Mouse (Mus musculus): ENCODE results near the gene Slc45a2. TPM values are rescaled to one million over a fixed set of nuclear protein-coding genes. Genes with fewer than 3 reads are reported as not detected.
"Not testable (repeated sequence)": the region's sequence is repeated elsewhere in the genome, so short reads cannot be mapped to it uniquely, and the experiment has no call there.

Slc45a2 gene
- polyA plus RNA-seq, 1 experiment = 0.37 TPM

DNA sequence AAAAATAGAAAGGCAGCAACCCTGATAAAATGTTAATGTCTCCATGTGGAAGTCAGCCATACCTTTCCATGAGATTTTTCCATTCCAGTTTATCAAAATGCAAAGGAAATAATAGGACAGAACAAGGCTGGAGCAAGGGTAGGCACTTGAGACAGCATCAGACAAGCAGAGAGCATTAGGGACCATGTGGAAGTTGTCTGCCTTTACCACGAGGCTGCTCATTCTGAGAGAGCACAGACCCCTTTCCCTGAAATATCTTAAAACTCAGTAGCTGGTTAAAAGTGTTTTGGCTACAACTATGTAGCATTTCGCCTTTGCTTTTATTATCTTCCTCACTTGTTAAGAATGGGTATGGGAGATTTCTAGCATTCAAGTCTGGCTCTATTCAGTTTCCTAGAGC is 19.8 kb upstream of the Slc45a2 start:
- DNase-seq (ENCODE audit: low read depth in 1 of 2, low spot score in 2 of 2) = no peak
- Histone ChIP-seq H3K27me3 (ENCODE audit: control insufficient read depth, insufficient read depth, low read length) (no peaks in the 10 kb centered on the region), H3K4me1 (ENCODE audit: control insufficient read depth, insufficient read depth, insufficient read length) (peaks cover 2% of the 10 kb centered on the region; the same call in 1 of the 2 replicates), H3K27ac (ENCODE audit: insufficient read depth, low read length) (no peak overlapping the region), H3K36me3 (ENCODE audit: control insufficient read depth, insufficient read depth, low read length) (peaks cover 1% of the 10 kb centered on the region; the same call in 1 of the 2 replicates), H3K4me3 (ENCODE audit: extremely low read depth, insufficient read depth, insufficient read length) (no peak overlapping the region)
- TF ChIP-seq CTCF (IDR thresholded peaks at IDR 0.05; ENCODE audit: extremely low read depth, insufficient read depth, insufficient read length, insufficient replicate concordance) (no peak), POLR2A (IDR thresholded peaks at IDR 0.05; ENCODE audit: low read depth, low read length) (no peak)
- 80% methylated on average over 2 of the region's 2 CpGs for WGBS

DNA sequence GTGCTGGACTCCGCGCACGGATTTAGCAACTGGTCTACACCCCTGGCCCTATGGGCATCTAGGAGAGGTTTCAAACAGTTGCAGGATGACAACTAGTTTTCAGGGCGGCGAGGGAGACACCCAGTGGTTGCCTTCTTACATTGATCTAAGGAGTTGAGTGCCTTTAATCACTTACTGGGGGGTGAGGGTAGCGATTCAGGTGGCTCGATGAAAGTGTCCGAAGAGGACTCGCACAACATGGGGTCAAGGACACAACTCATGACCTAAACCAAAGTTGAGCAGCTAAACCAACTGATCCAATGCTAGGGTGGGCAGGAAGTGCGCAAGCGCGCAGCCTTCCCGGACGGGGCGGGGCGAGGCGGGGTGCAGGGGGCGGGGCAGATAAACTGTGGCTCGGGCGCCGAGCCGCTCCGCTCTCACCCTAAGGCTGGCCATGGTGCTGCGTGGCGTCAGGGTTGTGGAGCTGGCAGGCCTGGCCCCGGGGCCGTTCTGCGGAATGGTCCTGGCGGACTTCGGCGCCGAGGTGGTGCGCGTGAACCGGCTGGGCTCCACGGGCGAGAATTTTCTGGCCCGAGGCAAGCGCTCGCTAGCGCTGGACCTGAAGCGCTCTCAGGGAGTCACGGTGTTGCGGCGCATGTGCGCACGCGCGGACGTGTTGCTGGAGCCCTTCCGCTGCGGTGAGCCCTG is 19.0 kb upstream of the Slc45a2 start, which contains the start of gene Amacr:
Gene Amacr (plus strand): TSS at position 380 of the 687 bp plus-strand sequence.
- H3K36me3 ChIP-seq (ENCODE audit: control insufficient read depth, insufficient read depth, low read length) = peaks cover 1% of the 10 kb centered on the region; the same call in 1 of the 2 replicates
- H3K4me1 ChIP-seq (ENCODE audit: control insufficient read depth, insufficient read depth, insufficient read length) = peaks cover 2% of the 10 kb centered on the region; the same call in 1 of the 2 replicates
- peak; percentile 74 to 81 for DNase-seq (ENCODE audit: low read depth in 1 of 2, low spot score in 2 of 2)
- H3K4me3 ChIP-seq (ENCODE audit: extremely low read depth, insufficient read depth, insufficient read length) = peak within 1 kb of the TSS; percentile 93
- TF ChIP-seq CTCF (IDR thresholded peaks at IDR 0.05; ENCODE audit: extremely low read depth, insufficient read depth, insufficient read length, insufficient replicate concordance) (no peak), POLR2A (IDR thresholded peaks at IDR 0.05; ENCODE audit: low read depth, low read length) (peak; percentile 65)
- WGBS = under 1% methylated on average over 52 of the region's 52 CpGs
- H3K27me3 ChIP-seq (ENCODE audit: control insufficient read depth, insufficient read depth, low read length) = no peaks in the 10 kb centered on the region
- H3K27ac ChIP-seq (ENCODE audit: insufficient read depth, low read length) = peak within 1 kb of the TSS; percentile 92

DNA sequence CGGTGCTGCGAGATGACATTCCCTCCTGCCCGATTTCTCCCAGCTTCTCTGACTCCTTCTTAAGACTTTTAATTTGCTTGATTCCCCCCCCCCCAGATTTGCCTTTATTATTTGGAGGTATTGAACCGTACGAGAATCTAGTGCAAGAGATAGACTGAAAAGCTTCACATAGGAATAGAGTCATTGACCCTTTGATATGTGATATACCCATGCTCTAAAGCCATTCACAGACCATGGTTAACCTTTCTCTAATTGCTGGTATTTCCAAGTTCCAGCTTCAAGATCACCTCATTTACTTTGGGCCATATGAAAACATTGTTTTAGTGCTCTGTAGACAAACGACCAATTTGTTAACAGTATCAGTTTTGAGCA is 18.5 kb upstream of the Slc45a2 start:
- no peaks in the 10 kb centered on the region for H3K27me3 ChIP-seq (ENCODE audit: control insufficient read depth, insufficient read depth, low read length)
- peaks cover 1% of the 10 kb centered on the region; the same call in 1 of the 2 replicates for H3K36me3 ChIP-seq (ENCODE audit: control insufficient read depth, insufficient read depth, low read length)
- DNase-seq (ENCODE audit: low read depth in 1 of 2, low spot score in 2 of 2) = no peak
- WGBS = 5% methylated on average over 6 of the region's 6 CpGs
- peak overlapping the region; percentile 93 for H3K4me3 ChIP-seq (ENCODE audit: extremely low read depth, insufficient read depth, insufficient read length)
- H3K27ac ChIP-seq (ENCODE audit: insufficient read depth, low read length) = peak overlapping the region; percentile 92
- TF ChIP-seq POLR2A (IDR thresholded peaks at IDR 0.05; ENCODE audit: low read depth, low read length) (no peak), CTCF (IDR thresholded peaks at IDR 0.05; ENCODE audit: extremely low read depth, insufficient read depth, insufficient read length, insufficient replicate concordance) (no peak)
- peaks cover 2% of the 10 kb centered on the region; the same call in 1 of the 2 replicates for H3K4me1 ChIP-seq (ENCODE audit: control insufficient read depth, insufficient read depth, insufficient read length)

DNA sequence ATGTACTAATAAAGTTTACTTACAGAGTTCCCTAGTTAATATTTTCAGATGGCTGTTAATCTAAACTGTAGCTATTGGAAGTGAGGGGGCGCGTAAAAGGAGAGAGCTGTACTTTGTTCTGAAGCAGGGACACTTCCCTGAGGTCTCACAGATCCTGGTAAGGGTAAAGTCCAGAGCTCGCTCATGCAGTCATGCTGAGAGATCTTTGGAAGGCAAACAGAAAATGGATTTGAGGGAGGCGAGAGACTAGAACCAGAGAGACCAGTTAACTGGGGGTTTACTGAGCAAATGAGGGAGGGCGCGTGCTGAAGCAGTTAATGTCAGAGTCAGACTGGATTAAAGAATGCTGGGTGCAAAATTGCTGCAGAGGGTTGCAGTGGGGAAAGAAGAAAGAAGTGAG is 14.8 kb upstream of the Slc45a2 start:
- peaks cover 2% of the 10 kb centered on the region; the same call in 1 of the 2 replicates for H3K4me1 ChIP-seq (ENCODE audit: control insufficient read depth, insufficient read depth, insufficient read length)
- WGBS = 92% methylated on average over 6 of the region's 6 CpGs
- no peak for DNase-seq (ENCODE audit: low read depth in 1 of 2, low spot score in 2 of 2)
- no peaks in the 10 kb centered on the region for H3K27me3 ChIP-seq (ENCODE audit: control insufficient read depth, insufficient read depth, low read length)
- no peak overlapping the region for H3K4me3 ChIP-seq (ENCODE audit: extremely low read depth, insufficient read depth, insufficient read length)
- H3K36me3 ChIP-seq (ENCODE audit: control insufficient read depth, insufficient read depth, low read length) = peaks cover 1% of the 10 kb centered on the region; the same call in 1 of the 2 replicates
- TF ChIP-seq CTCF (IDR thresholded peaks at IDR 0.05; ENCODE audit: extremely low read depth, insufficient read depth, insufficient read length, insufficient replicate concordance) (no peak), POLR2A (IDR thresholded peaks at IDR 0.05; ENCODE audit: low read depth, low read length) (no peak)
- H3K27ac ChIP-seq (ENCODE audit: insufficient read depth, low read length) = no peak overlapping the region

DNA sequence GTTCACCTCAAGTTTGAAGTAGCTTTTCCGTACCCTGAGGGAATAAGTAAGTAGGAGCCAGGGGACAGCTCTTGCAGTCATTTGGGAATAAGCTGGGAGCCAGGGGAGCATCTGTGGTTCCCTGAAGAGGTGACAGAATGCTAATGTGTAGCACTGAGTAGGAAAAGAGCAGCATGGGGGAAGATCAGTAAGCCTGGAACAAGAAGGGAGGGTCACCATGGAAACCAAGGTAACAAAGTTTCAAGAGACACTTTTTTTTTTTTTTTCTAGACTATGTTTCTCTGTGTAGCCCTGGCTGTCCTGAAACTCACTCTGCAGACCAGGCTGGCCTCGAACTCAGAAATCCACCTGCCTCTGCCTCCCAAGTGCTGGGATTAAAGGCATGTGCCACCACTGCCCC is 14.0 kb upstream of the Slc45a2 start:
- not testable (repeated sequence) for H3K27me3 ChIP-seq (ENCODE audit: control insufficient read depth, insufficient read depth, low read length); H3K36me3 ChIP-seq (ENCODE audit: control insufficient read depth, insufficient read depth, low read length); DNase-seq (ENCODE audit: low read depth in 1 of 2, low spot score in 2 of 2); H3K27ac ChIP-seq (ENCODE audit: insufficient read depth, low read length); H3K4me1 ChIP-seq (ENCODE audit: control insufficient read depth, insufficient read depth, insufficient read length); H3K4me3 ChIP-seq (ENCODE audit: extremely low read depth, insufficient read depth, insufficient read length)
- 80% methylated on average over 2 of the region's 2 CpGs for WGBS

DNA sequence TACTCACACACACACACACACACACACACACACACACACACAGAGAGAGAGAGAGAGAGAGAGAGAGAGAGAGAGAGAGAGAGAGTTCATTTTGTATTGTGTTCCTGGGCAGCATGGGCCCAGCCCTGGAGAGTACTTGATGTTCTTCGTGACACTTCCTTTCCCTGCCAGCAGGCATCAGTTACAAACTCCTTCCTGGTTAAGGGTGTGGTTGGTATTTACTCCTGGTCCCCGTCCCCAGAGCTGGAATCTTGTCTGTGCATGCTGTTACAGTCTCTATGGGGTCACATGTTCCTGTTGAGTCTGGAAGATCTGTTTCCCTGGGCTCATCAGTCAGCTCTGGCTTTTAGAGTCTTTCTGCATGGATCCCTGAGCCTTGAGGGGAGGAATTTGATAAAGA is 10.1 kb upstream of the Slc45a2 start:
- no peak for TF ChIP-seq POLR2A (IDR thresholded peaks at IDR 0.05; ENCODE audit: low read depth, low read length)
- TF ChIP-seq CTCF (IDR thresholded peaks at IDR 0.05; ENCODE audit: extremely low read depth, insufficient read depth, insufficient read length, insufficient replicate concordance) = no peak
- H3K27me3 ChIP-seq (ENCODE audit: control insufficient read depth, insufficient read depth, low read length) = no peaks in the 10 kb centered on the region
- H3K36me3 ChIP-seq (ENCODE audit: control insufficient read depth, insufficient read depth, low read length) = peaks cover 2% of the 10 kb centered on the region; the same call in 1 of the 2 replicates
- DNase-seq (ENCODE audit: low read depth in 1 of 2, low spot score in 2 of 2) = no peak
- no peaks in the 10 kb centered on the region for H3K4me1 ChIP-seq (ENCODE audit: control insufficient read depth, insufficient read depth, insufficient read length)
- no peak overlapping the region for H3K4me3 ChIP-seq (ENCODE audit: extremely low read depth, insufficient read depth, insufficient read length)
- 68% methylated on average over 2 of the region's 2 CpGs for WGBS
- H3K27ac ChIP-seq (ENCODE audit: insufficient read depth, low read length) = no peak overlapping the region

DNA sequence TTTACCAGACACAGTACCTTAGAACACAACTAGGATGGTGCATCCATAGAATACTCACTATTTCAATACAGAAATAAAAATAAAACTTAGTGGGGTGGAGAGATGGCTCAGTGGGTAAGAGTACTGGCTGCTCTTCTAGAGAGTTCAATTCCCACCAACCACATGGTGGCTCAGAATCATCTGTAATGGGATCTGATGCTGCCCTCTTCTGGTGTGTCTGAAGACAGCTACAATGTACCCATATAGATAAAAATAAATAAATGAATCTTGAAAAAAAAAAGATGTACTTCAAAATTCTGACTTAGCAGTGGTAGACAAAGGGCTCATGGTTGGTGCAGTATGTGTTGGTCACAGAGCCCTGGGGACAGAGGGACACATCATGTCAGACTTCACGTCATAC is 9.0 kb upstream of the Slc45a2 start:
- H3K4me1 ChIP-seq (ENCODE audit: control insufficient read depth, insufficient read depth, insufficient read length) = no peaks in the 10 kb centered on the region
- TF ChIP-seq CTCF (IDR thresholded peaks at IDR 0.05; ENCODE audit: extremely low read depth, insufficient read depth, insufficient read length, insufficient replicate concordance) = no peak
- no peak for TF ChIP-seq POLR2A (IDR thresholded peaks at IDR 0.05; ENCODE audit: low read depth, low read length)
- H3K36me3 ChIP-seq (ENCODE audit: control insufficient read depth, insufficient read depth, low read length) = peaks cover 2% of the 10 kb centered on the region; the same call in 1 of the 2 replicates
- no peaks in the 10 kb centered on the region for H3K27me3 ChIP-seq (ENCODE audit: control insufficient read depth, insufficient read depth, low read length)
- no peak overlapping the region for H3K4me3 ChIP-seq (ENCODE audit: extremely low read depth, insufficient read depth, insufficient read length)
- DNase-seq (ENCODE audit: low read depth in 1 of 2, low spot score in 2 of 2) = no peak
- H3K27ac ChIP-seq (ENCODE audit: insufficient read depth, low read length) = no peak overlapping the region
- 100% methylated on average over 1 of the region's 1 CpGs for WGBS
